Mouse (Mus musculus): ENCODE data around the gene Crk. TPM values are rescaled to one million over a fixed set of nuclear protein-coding genes. Genes with fewer than 3 reads are reported as not detected.

Gene Crk
- polyA plus RNA-seq, 1 experiment from 2014 or later: 102 TPM

DNA sequence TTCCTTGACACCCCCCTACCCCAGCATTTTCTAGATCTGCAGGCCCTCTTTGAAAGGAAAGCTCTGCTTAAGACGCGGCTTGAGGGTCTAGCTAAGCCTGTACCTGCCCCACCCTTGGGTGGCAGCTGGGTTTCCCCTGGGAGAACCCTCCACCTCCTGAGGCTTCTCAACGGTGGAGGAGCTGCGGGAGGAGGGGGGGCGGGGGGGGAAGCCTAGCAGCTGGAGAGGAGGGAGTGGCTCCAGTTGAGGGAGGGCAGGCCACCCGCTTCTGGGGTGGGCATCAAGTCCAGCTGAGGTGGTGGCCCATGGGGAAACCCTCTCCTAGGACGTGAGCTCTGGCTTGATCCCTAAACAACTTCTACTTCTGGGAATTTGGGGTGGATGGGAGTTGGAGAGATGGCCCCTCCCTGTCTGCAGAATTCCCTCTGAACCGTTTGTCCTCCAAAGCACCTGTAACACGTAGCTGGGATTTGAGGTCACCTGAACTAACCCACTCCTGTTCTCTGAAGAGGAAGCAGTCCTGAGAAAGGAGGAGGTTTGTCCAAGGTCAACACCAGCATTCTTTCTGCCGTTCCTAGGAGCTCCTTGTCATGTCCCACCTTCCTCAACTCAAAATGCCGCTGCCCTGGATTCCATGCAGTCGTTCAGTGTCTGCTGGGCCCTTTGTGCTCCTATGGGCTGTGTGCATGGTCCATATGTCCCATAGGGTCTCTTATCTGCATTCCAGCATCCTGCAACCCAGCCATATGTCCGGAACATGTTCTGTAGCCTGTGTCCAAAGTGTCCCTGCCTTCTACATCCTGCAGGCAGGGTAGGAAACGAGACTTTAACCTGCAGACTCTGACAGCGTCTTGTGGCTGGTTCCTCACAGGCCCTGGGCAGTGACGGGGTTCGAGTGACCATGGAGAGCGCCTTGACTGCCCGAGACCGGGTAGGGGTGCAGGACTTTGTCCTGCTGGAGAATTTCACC lies 22.2 kb upstream of the Crk start:
- H3K4me3 ChIP-seq (replicated peaks): peak overlapping the region; percentile 67
- H3K9ac ChIP-seq (replicated peaks): peak overlapping the region; percentile 68; the same call in 1 of the 2 replicates
- peaks cover 8% of the 10 kb centered on the region for H3K36me3 ChIP-seq
- H3K27me3 ChIP-seq (replicated peaks): peaks cover 30% of the 10 kb centered on the region
- no peaks in the 10 kb centered on the region for H3K9me3 ChIP-seq (replicated peaks)
- 63% methylated on average over 20 of the region's 20 CpGs for WGBS
- no peak overlapping the region for H3K27ac ChIP-seq (replicated peaks)
- ATAC-seq (ENCODE audit: low FRiP score): no peak
- peaks cover 45% of the 10 kb centered on the region for H3K4me1 ChIP-seq
- H3K4me2 ChIP-seq: peak overlapping the region; percentile 99

DNA sequence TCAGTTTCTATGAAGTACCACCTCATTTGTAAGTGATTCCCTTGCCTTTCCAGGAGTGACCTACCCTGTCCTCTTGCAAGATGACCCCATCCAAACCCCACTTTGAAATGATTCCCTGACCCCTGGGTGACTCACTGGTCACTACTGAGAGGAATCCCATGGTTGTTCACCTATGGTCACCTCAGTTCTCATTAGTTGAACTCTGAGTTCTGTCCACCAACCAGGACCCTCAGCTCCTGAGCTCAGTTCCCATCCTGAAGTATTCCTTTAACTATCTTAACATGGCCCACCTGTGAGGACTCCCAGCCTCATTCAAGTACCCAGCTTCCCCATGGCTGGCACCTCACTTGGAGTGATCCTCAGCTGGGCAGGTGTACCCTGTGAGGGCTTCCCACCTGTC lies 21.2 kb upstream of the Crk start:
- Histone ChIP-seq H3K4me1 (peaks cover 36% of the 10 kb centered on the region), H3K27me3 (replicated peaks) (peaks cover 25% of the 10 kb centered on the region), H3K9ac (replicated peaks) (no peak overlapping the region), H3K4me3 (replicated peaks) (no peak overlapping the region), H3K9me3 (replicated peaks) (no peaks in the 10 kb centered on the region), H3K27ac (replicated peaks) (no peak overlapping the region), H3K36me3 (peaks cover 15% of the 10 kb centered on the region), H3K4me2 (no peak overlapping the region)
- no peak for ATAC-seq (ENCODE audit: low FRiP score)

- 90% methylated on average over 13 of the region's 13 CpGs for WGBS
- Histone ChIP-seq H3K27ac (replicated peaks) (no peak overlapping the region), H3K36me3 (peaks cover 15% of the 10 kb centered on the region), H3K27me3 (replicated peaks) (peaks cover 21% of the 10 kb centered on the region), H3K9me3 (replicated peaks) (no peaks in the 10 kb centered on the region), H3K4me2 (no peak overlapping the region), H3K4me3 (replicated peaks) (no peak overlapping the region), H3K9ac (replicated peaks) (no peak overlapping the region), H3K4me1 (peaks cover 31% of the 10 kb centered on the region)
- no peak for ATAC-seq (ENCODE audit: low FRiP score)
Measured at GRCm38 (mm10) chr11:75658311-75658710, 20.7 kb upstream of the Crk start.

GRCm38 (mm10) chr11:75658996-75659750 lies 19.9 kb upstream of the Crk start:
- Histone ChIP-seq H3K4me3 (replicated peaks) (no peak overlapping the region), H3K27ac (replicated peaks) (no peak overlapping the region), H3K27me3 (replicated peaks) (peaks cover 14% of the 10 kb centered on the region), H3K36me3 (peaks cover 15% of the 10 kb centered on the region), H3K9me3 (replicated peaks) (no peaks in the 10 kb centered on the region), H3K9ac (replicated peaks) (no peak overlapping the region), H3K4me1 (peaks cover 23% of the 10 kb centered on the region), H3K4me2 (no peak overlapping the region)
- 78% methylated on average over 14 of the region's 14 CpGs for WGBS
- no peak for ATAC-seq (ENCODE audit: low FRiP score)

DNA sequence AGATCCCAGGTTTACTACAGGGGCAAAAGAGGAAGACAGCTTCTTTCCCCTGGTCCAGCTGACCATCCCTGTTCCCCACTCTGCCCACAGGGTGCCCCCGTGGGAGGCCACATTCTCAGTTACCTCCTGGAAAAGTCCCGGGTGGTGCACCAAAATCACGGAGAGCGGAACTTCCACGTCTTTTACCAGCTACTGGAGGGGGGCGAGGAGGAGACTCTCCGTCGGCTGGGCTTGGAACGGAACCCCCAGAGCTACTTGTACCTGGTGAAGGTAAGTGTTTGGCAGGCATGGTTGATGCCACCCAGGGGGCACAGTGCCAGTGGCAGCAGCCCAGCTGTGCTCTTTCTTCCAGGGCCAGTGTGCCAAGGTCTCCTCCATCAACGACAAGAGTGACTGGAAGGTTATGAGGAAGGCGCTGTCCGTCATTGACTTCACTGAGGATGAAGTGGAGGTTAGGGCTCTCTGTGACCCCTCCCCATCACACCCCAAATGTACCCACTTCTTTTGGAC lies 18.9 kb upstream of the Crk start:
- Histone ChIP-seq H3K4me2 (no peak overlapping the region), H3K27ac (replicated peaks) (no peak overlapping the region), H3K27me3 (replicated peaks) (peaks cover 4% of the 10 kb centered on the region), H3K9ac (replicated peaks) (no peak overlapping the region), H3K4me1 (peaks cover 17% of the 10 kb centered on the region), H3K36me3 (peaks cover 15% of the 10 kb centered on the region), H3K4me3 (replicated peaks) (no peak overlapping the region), H3K9me3 (replicated peaks) (no peaks in the 10 kb centered on the region)
- 91% methylated on average over 12 of the region's 12 CpGs for WGBS
- no peak for ATAC-seq (ENCODE audit: low FRiP score)

DNA sequence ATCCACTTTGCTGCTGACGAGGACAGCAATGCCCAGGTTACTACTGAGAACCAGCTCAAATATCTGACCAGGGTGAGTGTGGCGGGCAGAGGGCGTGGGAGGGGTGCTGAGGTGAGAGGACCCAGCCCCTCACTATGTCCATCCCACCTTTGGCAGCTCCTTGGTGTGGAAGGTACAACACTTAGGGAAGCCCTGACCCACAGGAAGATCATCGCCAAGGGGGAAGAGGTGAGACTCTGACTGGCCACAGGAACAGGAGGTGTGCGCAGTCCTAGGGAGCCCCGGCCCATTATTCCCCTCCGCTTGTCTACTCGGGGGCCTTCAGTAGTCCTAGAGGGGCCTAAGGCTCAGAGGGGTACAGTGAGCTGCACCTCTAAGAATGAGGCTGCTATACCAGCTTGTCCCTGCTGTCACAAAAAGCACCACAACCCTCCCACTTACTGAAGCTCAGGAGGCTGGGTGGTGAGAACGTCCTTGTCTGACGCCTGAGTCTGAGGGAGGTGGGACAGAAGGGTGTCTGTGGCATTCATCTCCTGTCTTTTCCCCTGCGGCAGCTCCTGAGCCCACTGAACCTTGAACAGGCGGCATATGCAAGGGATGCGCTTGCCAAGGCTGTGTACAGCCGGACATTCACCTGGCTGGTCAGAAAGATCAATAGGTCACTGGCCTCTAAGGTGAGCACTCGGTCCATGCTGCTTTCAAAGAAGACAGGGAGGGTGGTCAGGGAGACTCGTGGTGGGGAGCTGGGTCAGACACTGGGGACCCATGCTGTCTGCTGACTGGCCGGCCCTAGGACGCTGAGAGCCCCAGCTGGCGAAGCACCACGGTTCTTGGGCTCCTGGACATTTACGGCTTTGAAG lies 17.9 kb upstream of the Crk start:
- no peak overlapping the region for H3K9ac ChIP-seq (replicated peaks)
- no peak overlapping the region for H3K4me2 ChIP-seq
- no peak overlapping the region for H3K4me3 ChIP-seq (replicated peaks)
- H3K27ac ChIP-seq (replicated peaks): no peak overlapping the region
- H3K4me1 ChIP-seq: peaks cover 8% of the 10 kb centered on the region
- ATAC-seq (ENCODE audit: low FRiP score): no peak
- H3K9me3 ChIP-seq (replicated peaks): no peaks in the 10 kb centered on the region
- peaks cover 24% of the 10 kb centered on the region for H3K36me3 ChIP-seq
- 90% methylated on average over 21 of the region's 21 CpGs for WGBS
- H3K27me3 ChIP-seq (replicated peaks): no peaks in the 10 kb centered on the region; the same call in 1 of the 2 replicates

- Histone ChIP-seq H3K36me3 (peaks cover 27% of the 10 kb centered on the region), H3K9me3 (replicated peaks) (no peaks in the 10 kb centered on the region), H3K4me3 (replicated peaks) (no peak overlapping the region), H3K4me1 (no peaks in the 10 kb centered on the region), H3K27me3 (replicated peaks) (no peaks in the 10 kb centered on the region), H3K4me2 (no peak overlapping the region), H3K27ac (replicated peaks) (no peak overlapping the region), H3K9ac (replicated peaks) (no peak overlapping the region)
- no peak for ATAC-seq (ENCODE audit: low FRiP score)
- WGBS: 91% methylated on average over 7 of the region's 7 CpGs
Measured at GRCm38 (mm10) chr11:75662131-75662530, 16.9 kb upstream of the Crk start.

GRCm38 (mm10) chr11:75666296-75666695 lies 12.8 kb upstream of the Crk start:
- WGBS: 94% methylated on average over 6 of the region's 6 CpGs
- Histone ChIP-seq H3K9me3 (replicated peaks) (no peaks in the 10 kb centered on the region), H3K36me3 (peaks cover 39% of the 10 kb centered on the region), H3K27me3 (replicated peaks) (no peaks in the 10 kb centered on the region), H3K4me1 (no peaks in the 10 kb centered on the region), H3K4me2 (no peak overlapping the region), H3K4me3 (replicated peaks) (no peak overlapping the region), H3K27ac (replicated peaks) (no peak overlapping the region), H3K9ac (replicated peaks) (no peak overlapping the region)
- no peak for ATAC-seq (ENCODE audit: low FRiP score)

- H3K4me2 ChIP-seq: no peak overlapping the region
Measured at GRCm38 (mm10) chr11:75668621-75669020, 10.4 kb upstream of the Crk start.

GRCm38 (mm10) chr11:75669176-75669852 lies 9.7 kb upstream of the Crk start:
- ATAC-seq (ENCODE audit: low FRiP score): no peak
- Histone ChIP-seq H3K27me3 (replicated peaks) (no peaks in the 10 kb centered on the region), H3K36me3 (peaks cover 46% of the 10 kb centered on the region), H3K4me3 (replicated peaks) (no peak overlapping the region), H3K9me3 (replicated peaks) (no peaks in the 10 kb centered on the region), H3K4me2 (no peak overlapping the region), H3K9ac (replicated peaks) (no peak overlapping the region), H3K4me1 (no peaks in the 10 kb centered on the region), H3K27ac (replicated peaks) (no peak overlapping the region)
- WGBS: 90% methylated on average over 11 of the region's 11 CpGs

More at GRCm38 (mm10) chr11:75668621-75669020, 10.4 kb upstream of the Crk start:
- Histone ChIP-seq H3K27ac (replicated peaks) (no peak overlapping the region), H3K4me3 (replicated peaks) (no peak overlapping the region), H3K27me3 (replicated peaks) (no peaks in the 10 kb centered on the region), H3K9me3 (replicated peaks) (no peaks in the 10 kb centered on the region), H3K4me1 (no peaks in the 10 kb centered on the region), H3K36me3 (peaks cover 44% of the 10 kb centered on the region), H3K9ac (replicated peaks) (no peak overlapping the region)
- 89% methylated on average over 3 of the region's 3 CpGs for WGBS
- no peak for ATAC-seq (ENCODE audit: low FRiP score)

- Histone ChIP-seq H3K36me3 (peaks cover 46% of the 10 kb centered on the region), H3K4me1 (no peaks in the 10 kb centered on the region), H3K27ac (replicated peaks) (no peak overlapping the region), H3K4me2 (no peak overlapping the region), H3K9me3 (replicated peaks) (no peaks in the 10 kb centered on the region), H3K27me3 (replicated peaks) (no peaks in the 10 kb centered on the region), H3K4me3 (replicated peaks) (no peak overlapping the region), H3K9ac (replicated peaks) (no peak overlapping the region)
- WGBS: 90% methylated on average over 12 of the region's 12 CpGs
- ATAC-seq (ENCODE audit: low FRiP score): no peak
Measured at GRCm38 (mm10) chr11:75669853-75670200, 9.2 kb upstream of the Crk start.

All from neural tube, embryonic 15.5 days (tissue).